Mouse (Mus musculus) gastrocnemius, postnatal 10 days (tissue): ENCODE data around the gene Nepn. TPM values are rescaled to one million over a fixed set of nuclear protein-coding genes. Genes with fewer than 3 reads are reported as not detected.

Experiments used
- DNase-seq: peaks from one replicate; pipeline ENCODE4 v3.0.0; 2021; ENCODE audit warnings: mixed read lengths
- total RNA-seq, 2 experiments: library from RNA; stranded (reverse); gene quantifications; 2 replicates each; pipeline ENCODE4 v1.2.3; 2021

The Nepn gene
- total RNA-seq, 2 experiments from 2014 or later, result not detected

- no peak for DNase-seq
These were observed 16.4 kb downstream of the Nepn start for GRCm38 (mm10) chr10:52405160-52405559.

DNA sequence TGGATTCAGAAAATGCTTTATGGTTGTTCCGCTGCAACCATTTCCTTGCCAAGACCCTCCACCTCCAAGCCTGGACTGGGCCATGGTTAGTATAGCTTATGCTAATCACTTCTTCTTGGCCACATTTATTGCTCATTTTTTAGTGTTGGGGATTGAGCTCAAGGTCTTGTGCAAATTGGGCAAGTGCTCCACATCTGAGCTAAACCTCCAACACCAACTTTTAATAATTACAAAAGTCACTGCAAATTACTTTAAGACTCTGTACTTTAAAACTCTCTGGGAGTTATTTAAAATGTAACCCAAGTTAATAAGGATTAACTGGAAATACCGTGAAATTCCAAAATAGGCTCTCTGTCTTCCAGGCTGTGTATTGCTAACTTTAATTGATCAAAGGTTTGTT is 18.8 kb downstream of the Nepn start:
- no peak for DNase-seq

DNA sequence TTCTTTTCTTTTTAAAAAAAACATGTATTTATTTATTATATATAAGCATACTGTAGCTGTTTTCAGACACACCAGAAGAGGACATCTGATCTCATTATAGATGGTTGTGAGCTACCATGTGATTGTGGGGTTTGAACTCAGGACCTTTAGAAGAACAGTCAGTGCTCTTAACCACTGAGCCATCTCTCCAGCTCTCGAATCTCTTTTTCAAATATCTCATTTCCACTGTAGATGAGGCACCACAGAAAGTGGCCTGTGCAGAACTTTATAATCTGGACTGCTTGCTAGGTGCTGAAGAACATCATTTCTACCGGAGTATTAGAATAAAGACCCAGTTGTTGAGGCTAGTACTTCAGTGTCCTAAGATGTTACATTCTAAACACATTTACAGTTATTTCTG is 26.2 kb downstream of the Nepn start:
- DNase-seq, result no peak

GRCm38 (mm10) chr10:52416458-52416857 is 27.7 kb downstream of the Nepn start:
- no peak for DNase-seq

DNA sequence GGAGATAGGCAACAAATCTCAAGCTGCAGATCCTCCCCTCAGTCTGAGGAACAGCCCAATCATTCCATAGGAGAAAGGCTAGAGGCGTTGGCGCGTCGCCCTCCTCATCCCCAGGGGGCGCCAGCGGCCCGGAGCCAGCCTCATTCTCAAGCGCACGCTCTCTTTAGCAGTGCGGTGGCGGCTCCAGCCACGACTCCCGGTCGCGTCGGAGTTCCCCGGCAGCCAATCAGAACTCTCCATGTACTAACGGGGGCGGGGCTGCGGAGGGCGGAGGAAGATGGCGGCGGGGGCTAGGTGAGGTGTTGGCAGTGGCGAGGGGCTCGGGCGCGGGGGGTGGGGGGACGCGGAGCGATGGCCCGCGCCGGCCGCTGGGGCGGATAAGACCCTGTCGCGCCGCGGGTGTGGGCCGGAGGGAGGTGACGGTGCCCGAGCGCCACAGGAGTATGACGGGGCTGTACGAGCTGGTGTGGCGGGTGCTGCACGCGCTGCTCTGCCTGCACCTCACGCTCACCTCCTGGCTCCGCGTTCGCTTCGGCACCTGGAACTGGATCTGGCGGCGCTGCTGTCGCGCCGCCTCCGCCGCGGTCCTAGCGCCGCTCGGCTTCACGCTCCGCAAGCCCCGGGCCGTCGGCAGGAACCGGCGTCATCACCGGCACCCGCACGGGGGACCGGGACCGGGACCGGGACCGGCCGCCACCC is 28.7 kb downstream of the Nepn start, which contains the start of gene Nus1:
Gene Nus1 (plus strand): TSS at position 249 of the 699 bp plus-strand sequence.
- DNase-seq, result peak; percentile 97

- DNase-seq, result no peak
These were observed 29.5 kb downstream of the Nepn start for GRCm38 (mm10) chr10:52417998-52418860.

GRCm38 (mm10) chr10:52418931-52419330 is 30.2 kb downstream of the Nepn start:
- no peak for DNase-seq

DNA sequence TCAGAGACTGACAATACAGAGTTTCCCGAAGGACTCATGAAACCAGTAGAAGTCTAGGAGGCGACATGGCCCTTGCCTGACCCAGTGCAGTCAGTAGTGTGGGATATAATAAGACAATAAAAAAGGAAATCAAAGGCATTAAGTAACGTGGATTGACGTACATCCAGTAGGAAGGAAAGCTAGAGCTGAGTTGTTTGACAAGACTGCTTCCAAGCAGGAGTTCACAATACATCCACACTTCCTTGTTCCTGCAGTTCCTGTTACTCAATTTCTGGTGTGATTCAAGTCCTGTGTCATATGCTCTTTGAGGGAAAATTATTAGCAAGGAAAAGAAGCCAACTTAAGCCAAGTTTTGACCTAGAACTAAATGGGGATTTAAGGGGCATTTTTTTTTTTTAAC is 30.6 kb downstream of the Nepn start:
- no peak for DNase-seq

GRCm38 (mm10) chr10:52420526-52420925 is 31.8 kb downstream of the Nepn start:
- DNase-seq, result no peak

- no peak for DNase-seq
These were observed 32.9 kb downstream of the Nepn start for GRCm38 (mm10) chr10:52421716-52422115.

GRCm38 (mm10) chr10:52423097-52423496 is 34.3 kb downstream of the Nepn start:
- no peak for DNase-seq

DNA sequence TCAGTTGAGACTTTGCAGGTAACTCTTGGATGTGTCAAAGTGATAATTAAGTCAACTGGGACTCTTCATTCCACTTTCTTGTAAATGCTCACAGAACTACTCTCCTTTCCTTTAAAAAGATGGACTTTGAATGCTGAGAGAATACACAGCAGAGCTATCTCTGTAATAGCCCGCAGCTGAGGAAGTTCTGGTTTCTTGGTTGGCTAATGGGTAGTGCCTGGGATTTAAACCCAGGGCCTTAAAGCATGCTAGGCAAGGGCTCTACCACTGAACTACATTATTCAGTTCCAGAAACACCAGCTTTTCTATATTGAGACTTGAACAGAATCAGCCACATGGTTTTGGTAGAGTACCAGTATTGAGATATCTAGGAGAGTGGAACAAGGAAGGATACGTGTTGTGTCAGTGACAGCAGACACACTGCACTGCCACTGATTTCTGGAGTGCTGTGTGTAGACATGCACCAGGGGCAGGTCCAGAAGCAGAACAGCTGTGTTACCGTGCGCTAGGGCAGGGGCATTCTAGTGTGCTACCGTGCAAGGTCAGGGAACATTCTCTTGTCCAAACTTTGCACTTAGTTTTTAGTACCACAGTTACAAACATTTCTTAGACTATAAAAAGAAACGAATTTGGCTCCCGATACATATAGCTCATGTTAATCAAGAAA is 37.7 kb downstream of the Nepn start:
- DNase-seq, result no peak

- no peak for DNase-seq
These were observed 39.1 kb downstream of the Nepn start for GRCm38 (mm10) chr10:52427634-52428415.

DNA sequence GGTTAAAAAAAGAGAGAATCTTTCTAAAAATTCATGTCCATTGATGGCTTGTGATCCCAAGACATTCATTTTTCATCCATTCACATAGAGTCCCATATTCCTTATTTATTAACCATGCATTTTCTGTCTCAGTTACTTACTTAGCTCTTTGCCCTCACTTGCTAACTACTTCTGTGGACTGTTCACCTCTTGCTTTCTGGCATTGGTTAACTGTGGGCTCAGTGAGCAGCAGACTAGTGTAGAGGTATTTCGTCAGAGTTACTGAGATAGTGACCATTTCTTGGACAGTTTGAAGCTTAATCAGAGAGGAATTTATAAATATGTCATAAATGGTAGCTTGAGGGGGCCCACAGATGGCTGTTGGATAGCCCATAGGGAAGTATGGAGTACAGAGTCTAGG is 42.2 kb downstream of the Nepn start:
- no peak for DNase-seq

DNA sequence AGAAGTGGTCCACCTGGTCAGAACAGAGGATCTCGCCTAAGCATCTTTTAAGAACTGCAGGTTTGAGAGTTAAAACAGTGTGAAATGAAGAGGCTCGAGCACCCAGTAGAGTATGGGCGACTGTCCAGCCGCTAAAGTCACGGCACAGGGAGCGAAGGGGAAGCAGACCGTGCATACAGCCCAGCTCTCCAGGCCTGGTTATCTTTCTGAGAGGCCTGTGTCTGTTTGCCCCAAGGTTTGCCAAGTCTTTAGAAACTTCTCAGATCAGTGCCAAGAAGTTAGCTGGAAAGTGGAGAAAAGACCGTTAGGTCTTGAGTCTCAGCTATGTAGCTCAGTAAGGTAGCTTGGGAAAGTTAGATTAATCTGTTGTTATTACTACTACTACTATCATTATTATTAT is 46.1 kb downstream of the Nepn start:
- DNase-seq, result no peak

Other genes starting within 250 kb of the Nepn start
- under 1 TPM; 0.16 TPM for gene Ros1, start 193.7 kb upstream of the Nepn start, total RNA-seq
- gene Dcbld1, start 155.4 kb upstream of the Nepn start, total RNA-seq, result 1 to 10 TPM; 3.7 TPM
- not detected for gene Gm26741, start 30.2 kb upstream of the Nepn start, total RNA-seq
- gene Gopc, start 6.8 kb upstream of the Nepn start, total RNA-seq, result 10 to 100 TPM; 12.9 to 15.7 TPM
- 10 to 100 TPM; 19.4 to 21.5 TPM for gene Nus1, start 28.6 kb downstream of the Nepn start, total RNA-seq